In the genomic region with DNA sequence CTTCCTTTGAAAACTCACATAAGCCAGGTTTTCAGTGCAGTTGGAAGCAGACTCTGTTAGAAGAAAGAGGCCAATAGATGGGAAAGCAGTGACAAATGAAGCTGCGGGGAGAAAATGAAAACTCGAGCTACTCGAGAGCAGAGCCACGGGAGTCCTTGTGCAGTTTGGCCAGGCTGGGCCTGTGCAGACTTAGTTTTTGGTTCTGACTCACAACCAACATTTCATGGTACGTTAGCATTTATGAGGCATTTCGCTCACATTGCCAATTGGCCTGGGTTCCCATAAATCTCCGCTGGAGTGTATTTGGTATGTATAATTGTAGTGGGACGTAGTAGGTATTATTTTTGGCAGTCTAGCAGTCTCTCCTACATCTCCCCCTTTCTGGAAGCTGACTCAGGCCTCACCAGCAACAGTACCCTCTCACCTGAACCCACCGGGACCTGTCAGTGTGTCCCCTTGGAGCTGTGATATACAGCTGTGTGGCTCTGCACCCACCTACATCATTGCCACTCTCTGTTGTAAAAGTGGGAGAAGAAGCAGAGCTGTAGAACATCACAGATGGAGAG, we compare ENCODE assay signal across 21 mouse cellular contexts. TPM values are rescaled to one million over a fixed set of nuclear protein-coding genes. Genes with fewer than 3 reads are reported as not detected.
DNase-seq lines count a peak whose midpoint lies in the region; ATAC-seq and TF ChIP-seq lines count a peak whose summit lies in the region.
"Had no signal": no experiment of that assay in that cellular context is flagged by ENCODE, and none has a peak within 500 bp of the region (broad histone marks: within the 10 kb centered on the region; RNA-seq: fewer than 3 reads in every experiment).

No protein-coding gene starts in this region.

- H3K36me3 ChIP-seq in kidney, adult 2 months (ENCODE audit: control insufficient read depth, insufficient read depth, low read length), result no peaks in the 10 kb centered on the region
- no peaks in the 10 kb centered on the region for H3K36me3 ChIP-seq in kidney, embryonic 16.5 days (ENCODE audit: insufficient read depth, low read length)
- H3K36me3 ChIP-seq in limb, embryonic 14.5 days (ENCODE audit: control insufficient read depth, insufficient read depth, low read length), result no peaks in the 10 kb centered on the region
- H3K36me3 ChIP-seq: heart, embryonic 12.5 days; lung, embryonic 15.5 days; midbrain, embryonic 12.5 days had no signal

- H3K9me3 ChIP-seq in kidney, embryonic 16.5 days (ENCODE audit: low read length), result no peaks in the 10 kb centered on the region
- H3K9me3 ChIP-seq in limb, embryonic 14.5 days (ENCODE audit: control insufficient read depth, low read length), result no peaks in the 10 kb centered on the region
- H3K9me3 ChIP-seq: heart, embryonic 12.5 days; lung, embryonic 15.5 days; midbrain, embryonic 12.5 days had no signal

- H3K27me3 ChIP-seq in kidney, adult 2 months (replicated peaks; ENCODE audit: control insufficient read depth, insufficient read depth, low read length), result no peaks in the 10 kb centered on the region
- no peaks in the 10 kb centered on the region; the same call in 1 of the 2 replicates for H3K27me3 ChIP-seq in kidney, embryonic 16.5 days (ENCODE audit: insufficient read depth, low read length)
- H3K27me3 ChIP-seq in limb, embryonic 14.5 days (ENCODE audit: control insufficient read depth, insufficient read depth, low read length), result 0 out of 2 replicates have a peak, but pooled peaks cover 1% of the 10 kb centered on the region

- no peak for ATAC-seq in kidney, embryonic 16.5 days (ENCODE audit: low FRiP score, low TSS enrichment)
- peak; percentile 66 for ATAC-seq in limb, embryonic 14.5 days (ENCODE audit: low FRiP score, low read depth)
- ATAC-seq: forebrain, embryonic 14.5 days had no signal

- no peak overlapping the region for H3K27ac ChIP-seq in kidney, adult 2 months (ENCODE audit: insufficient read depth, low read depth, low read length)
- no peak overlapping the region for H3K27ac ChIP-seq in kidney, embryonic 16.5 days (ENCODE audit: low read length)
- H3K27ac ChIP-seq in limb, embryonic 14.5 days (replicated peaks; ENCODE audit: low read depth, low read length), result peak overlapping the region; percentile 58
- H3K27ac ChIP-seq: lung, embryonic 15.5 days; macrophage; midbrain, embryonic 12.5 days had no signal

- TF ChIP-seq POLR2A in kidney, adult 2 months (IDR thresholded peaks at IDR 0.05; ENCODE audit: low read depth, low read length), result no peak
- no peak for TF ChIP-seq POLR2A in limb, embryonic 14.5 days (IDR thresholded peaks at IDR 0.05; ENCODE audit: borderline replicate concordance, extremely low read depth, insufficient read depth, insufficient read length)

- 68% methylated on average over 9 of the region's 9 CpGs for WGBS in kidney, adult 2 months
- 37% methylated on average over 9 of the region's 9 CpGs for WGBS in kidney, embryonic 16.5 days
- 20% methylated on average over 9 of the region's 9 CpGs for WGBS in limb, embryonic 14.5 days

- peak; percentile 13 for DNase-seq in kidney, adult 2 months
- peak; percentile 80 for DNase-seq in 3T3-L1 (ENCODE audit: low read depth, low spot score)
- peak; percentile 60 for DNase-seq in NIH3T3 (ENCODE audit: low read depth)
- peak; percentile 81 for DNase-seq in limb, embryonic 14.5 days (ENCODE audit: low spot score)
- no peak for DNase-seq in right cerebral cortex, postnatal 36 days (ENCODE audit: low spot score in 2 of 2)
- DNase-seq in adrenal gland, postnatal 10 days, result no peak
- DNase-seq: adrenal gland, postnatal 14 days; cerebellum, adult 2 months; heart, postnatal 36 days; kidney, postnatal 14 days; right cerebral cortex, postnatal 4 days; thymus, adult 2 months had no signal

- TF ChIP-seq CTCF in kidney, adult 2 months (conservative IDR thresholded peaks at IDR 0.05; ENCODE audit: insufficient read depth, insufficient read length, low read depth, low read length), result no peak

- no peak overlapping the region for H3K9ac ChIP-seq in kidney, embryonic 16.5 days (replicated peaks; ENCODE audit: low read length)
- no peak overlapping the region for H3K9ac ChIP-seq in limb, embryonic 14.5 days (ENCODE audit: low read depth, low read length, severe bottlenecking)
- H3K9ac ChIP-seq: heart, embryonic 12.5 days; lung, embryonic 15.5 days; midbrain, embryonic 12.5 days had no signal

- no peak overlapping the region for H3K4me2 ChIP-seq in kidney, embryonic 16.5 days (replicated peaks; ENCODE audit: low read depth, low read length)
- no peak overlapping the region for H3K4me2 ChIP-seq in limb, embryonic 14.5 days (replicated peaks; ENCODE audit: low read depth, low read length, severe bottlenecking)
- H3K4me2 ChIP-seq: heart, embryonic 12.5 days; liver, embryonic 11.5 days; lung, embryonic 15.5 days; midbrain, embryonic 12.5 days had no signal

- H3K4me1 ChIP-seq in kidney, adult 2 months (ENCODE audit: control insufficient read depth, insufficient read depth, low read length), result peaks cover 9% of the 10 kb centered on the region
- H3K4me1 ChIP-seq in kidney, embryonic 16.5 days (ENCODE audit: insufficient read depth, low read length), result peaks cover 33% of the 10 kb centered on the region
- peaks cover 21% of the 10 kb centered on the region for H3K4me1 ChIP-seq in limb, embryonic 14.5 days (ENCODE audit: control insufficient read depth, insufficient read depth, low read length)

- H3K4me3 ChIP-seq in kidney, adult 2 months (ENCODE audit: insufficient read depth, low read depth, low read length), result no peak overlapping the region
- no peak overlapping the region for H3K4me3 ChIP-seq in kidney, embryonic 16.5 days (ENCODE audit: low read length)
- H3K4me3 ChIP-seq in limb, embryonic 14.5 days (replicated peaks; ENCODE audit: low read length), result no peak overlapping the region
- H3K4me3 ChIP-seq: heart, embryonic 12.5 days; lung, embryonic 15.5 days; midbrain, embryonic 12.5 days had no signal

RNA-seq across cellular contexts. Expression of gene Them7, which starts 3.3 kb away (rescaled TPM):
- 241 and 309 TPM in 2 replicates for polyA plus RNA-seq in kidney, adult 2 months (2012; rRNA removed)
- 4.0 and 4.1 TPM in 2 replicates for polyA plus RNA-seq in kidney, embryonic 16.5 days (2015; fragmentation: Nextera tagmentation; extraction: Ambion mirVana)
- 0.51 and 0.63 TPM in 2 replicates for polyA plus RNA-seq in limb, embryonic 14.5 days (2012; rRNA removed)
- 0.94 and 1.1 TPM in 2 replicates for polyA plus RNA-seq in limb, embryonic 14.5 days (2014; fragmentation: Nextera tagmentation; extraction: Ambion mirVana)
- total RNA-seq in adrenal gland, postnatal 10 days (2021), result 1 to 10 TPM; 2.2 to 3.8 TPM
- total RNA-seq: layer of hippocampus, adult 8-10 months; MEL had no signal
- polyA plus RNA-seq: forebrain, embryonic 14.5 days; macrophage had no signal

Comparison
In these comparisons a context has a peak if more than half of its experiments do, and no peak if none do; other contexts are left out.
1. RNA of gene Them7, which starts 3.3 kb away (polyA plus RNA-seq): 241 to 309 TPM in kidney, adult 2 months; 4.0 to 4.1 TPM in kidney, embryonic 16.5 days and 0.51 to 1.1 TPM in limb, embryonic 14.5 days; every median in the first group is over 10 times any median in the second.
2. DNase-seq: peak in kidney, adult 2 months (single experiment), 3T3-L1 (single experiment), NIH3T3 (single experiment) and limb, embryonic 14.5 days (single experiment); none in right cerebral cortex, postnatal 36 days (0 of 2) and adrenal gland, postnatal 10 days (single experiment).